Mouse (Mus musculus) brain, embryonic 14.5 days (tissue): ENCODE data around the gene Uba5.

Experiments used
- CTCF ChIP-seq: fragments of 200-500 bp; IDR thresholded peaks from 2 replicates; pipeline ENCODE4 v1.5.1; 2012; ENCODE audit warnings: inconsistent platforms, mild to moderate bottlenecking, moderate library complexity, borderline replicate concordance; ENCODE audit not compliant: insufficient read depth, insufficient read length; ENCODE audit errors: extremely low read depth
- POLR2A ChIP-seq: fragments of 200-500 bp; IDR thresholded peaks from 2 replicates; pipeline ENCODE4 v1.6.1; 2012; ENCODE audit warnings: mild to moderate bottlenecking, inconsistent platforms, borderline replicate concordance; ENCODE audit not compliant: poor library complexity, insufficient read depth, insufficient read length, severe bottlenecking; ENCODE audit errors: extremely low read depth

- TF ChIP-seq POLR2A (no peak), CTCF (no peak)
Observed at GRCm38 (mm10) chr9:104038266-104038665, 24.7 kb downstream of the Uba5 start.
